Mouse (Mus musculus) neural tube, embryonic 15.5 days (tissue): ENCODE results near the gene Serpina3g. TPM values are rescaled to one million over a fixed set of nuclear protein-coding genes. Genes with fewer than 3 reads are reported as not detected.

Experiments
- ATAC-seq: fragments of 200-750 bp; cut with Nextera tagmentation; 2 replicates; pipeline ENCODE4 v1.8.0; 2017; ENCODE audit warnings: mild to moderate bottlenecking, moderate TSS enrichment, moderate library complexity; ENCODE audit not compliant: low FRiP score
- H3K27ac ChIP-seq: fragments of 300-500 bp; sonication (generic); replicated peaks from 2 replicates; pipeline ENCODE4 v1.5.1; 2015; ENCODE audit warnings: mild to moderate bottlenecking, inconsistent platforms
- H3K27me3 ChIP-seq: fragments of 300-500 bp; sonication (generic); replicated peaks from 2 replicates; pipeline ENCODE4 v1.6.1; 2015; ENCODE audit warnings: inconsistent platforms
- H3K36me3 ChIP-seq: fragments of 300-500 bp; sonication (generic); 2 replicates; pipeline ENCODE4 v1.6.1; 2015; ENCODE audit warnings: inconsistent platforms
- H3K4me1 ChIP-seq: fragments of 300-500 bp; sonication (generic); 2 replicates; pipeline ENCODE4 v1.6.1; 2015; ENCODE audit warnings: inconsistent platforms
- H3K4me2 ChIP-seq: fragments of 300-500 bp; sonication (generic); 2 replicates; pipeline ENCODE4 v1.6.1; 2015; ENCODE audit warnings: inconsistent platforms, mild to moderate bottlenecking, moderate library complexity
- H3K4me3 ChIP-seq: fragments of 300-500 bp; sonication (generic); replicated peaks from 2 replicates; pipeline ENCODE4 v1.5.1; 2015; ENCODE audit warnings: mild to moderate bottlenecking, inconsistent platforms
- H3K9ac ChIP-seq: fragments of 300-500 bp; sonication (generic); replicated peaks from 2 replicates; pipeline ENCODE4 v1.6.1; 2015; ENCODE audit warnings: mild to moderate bottlenecking, inconsistent platforms
- H3K9me3 ChIP-seq: fragments of 300-500 bp; sonication (generic); replicated peaks from 2 replicates; pipeline ENCODE4 v1.6.1; 2016; ENCODE audit warnings: inconsistent platforms
- WGBS: fragments of 180-500 bp; shearing (Covaris S2); methylation state at CpG from one replicate; pipeline ENCODE4 v1.1.7; 2015; ENCODE audit warnings: mixed read lengths; 5-methylcytosine and 5-hydroxymethylcytosine counted together
- polyA plus RNA-seq: library from polyadenylated mRNA; unstranded; fragments of >200 nt; fragmentation: Nextera tagmentation; extraction: Ambion mirVana; gene quantifications from 2 replicates; pipeline ENCODE4 v1.2.1, GENCODE M21; 2015

Gene Serpina3g
- polyA plus RNA-seq, 1 experiment from 2014 or later: 3.8 TPM

GRCm38 (mm10) chr12:104288336-104288735 lies 52.3 kb downstream of the Serpina3g start:
- no peak overlapping the region for H3K4me2 ChIP-seq
- no peaks in the 10 kb centered on the region for H3K36me3 ChIP-seq
- H3K4me1 ChIP-seq: no peaks in the 10 kb centered on the region
- H3K4me3 ChIP-seq: no peak overlapping the region
- no peak overlapping the region for H3K27ac ChIP-seq
- no peaks in the 10 kb centered on the region for H3K27me3 ChIP-seq
- H3K9me3 ChIP-seq: no peaks in the 10 kb centered on the region
- no peak for ATAC-seq
- no peak overlapping the region for H3K9ac ChIP-seq

- no peak overlapping the region for H3K4me3 ChIP-seq
- 62% methylated on average over 4 of the region's 4 CpGs for WGBS
- H3K36me3 ChIP-seq: no peaks in the 10 kb centered on the region
- H3K4me2 ChIP-seq: no peak overlapping the region
- H3K9ac ChIP-seq: no peak overlapping the region
- no peaks in the 10 kb centered on the region for H3K9me3 ChIP-seq
- H3K27ac ChIP-seq: no peak overlapping the region
- no peaks in the 10 kb centered on the region for H3K4me1 ChIP-seq
- H3K27me3 ChIP-seq: no peaks in the 10 kb centered on the region
- ATAC-seq: no peak
These were observed 53.8 kb downstream of the Serpina3g start for GRCm38 (mm10) chr12:104289872-104290271.

Other genes starting within 250 kb of the Serpina3g start
- not detected in 2 replicates for gene Serpina11, start 246.3 kb upstream of the Serpina3g start, polyA plus RNA-seq
- gene Serpina9, start 222.5 kb upstream of the Serpina3g start, polyA plus RNA-seq: 0.73 TPM in 1 of 2 replicates, not detected in the other
- gene Serpina12, start 191.8 kb upstream of the Serpina3g start, polyA plus RNA-seq: not detected in 2 replicates
- gene Serpina5, start 135.1 kb upstream of the Serpina3g start, polyA plus RNA-seq: not detected in 2 replicates
- not detected in 2 replicates for gene Serpina3a, start 123.5 kb upstream of the Serpina3g start, polyA plus RNA-seq
- not detected in 2 replicates for gene Serpina3b, start 108.2 kb upstream of the Serpina3g start, polyA plus RNA-seq
- gene Serpina3c, start 82.4 kb upstream of the Serpina3g start, polyA plus RNA-seq: not detected in 2 replicates
- 0.10 and 0.40 TPM in 2 replicates for gene Serpina3f, start 21.7 kb upstream of the Serpina3g start, polyA plus RNA-seq
- 0.23 and 4.6 TPM in 2 replicates for gene Serpina3i, start 26.9 kb downstream of the Serpina3g start, polyA plus RNA-seq
- gene Serpina3j, start 78.3 kb downstream of the Serpina3g start, polyA plus RNA-seq: 0.34 TPM in 1 of 2 replicates, not detected in the other
- gene Serpina3k, start 102.2 kb downstream of the Serpina3g start, polyA plus RNA-seq: not detected in 2 replicates
- gene Serpina3m, start 102.2 kb downstream of the Serpina3g start, polyA plus RNA-seq: not detected in 2 replicates
- 2.5 and 2.7 TPM in 2 replicates for gene Serpina3n, start 170.5 kb downstream of the Serpina3g start, polyA plus RNA-seq
- not detected in 2 replicates for gene Gsc, start 237.1 kb downstream of the Serpina3g start, polyA plus RNA-seq